Mouse (Mus musculus): ENCODE data around the gene Ttc4. TPM values are rescaled to one million over a fixed set of nuclear protein-coding genes. Genes with fewer than 3 reads are reported as not detected.
A peak's percentile ranks its signal among the peaks of the same experiment; 100 is the strongest.

Gene Ttc4
- 38.6 and 51.6 TPM in 2 replicates for polyA plus RNA-seq (2012; rRNA removed)

- DNase-seq (ENCODE audit: low read depth), result peak; percentile 23
Measured at GRCm38 (mm10) chr4:106678442-106679118, at the start of gene Ttc4. Gene Ttc4, minus strand, starts transcription at chr4:106678944.

- DNase-seq (ENCODE audit: low read depth), result no peak
Measured at GRCm38 (mm10) chr4:106720631-106721030, 41.9 kb upstream of the Ttc4 start.

DNA sequence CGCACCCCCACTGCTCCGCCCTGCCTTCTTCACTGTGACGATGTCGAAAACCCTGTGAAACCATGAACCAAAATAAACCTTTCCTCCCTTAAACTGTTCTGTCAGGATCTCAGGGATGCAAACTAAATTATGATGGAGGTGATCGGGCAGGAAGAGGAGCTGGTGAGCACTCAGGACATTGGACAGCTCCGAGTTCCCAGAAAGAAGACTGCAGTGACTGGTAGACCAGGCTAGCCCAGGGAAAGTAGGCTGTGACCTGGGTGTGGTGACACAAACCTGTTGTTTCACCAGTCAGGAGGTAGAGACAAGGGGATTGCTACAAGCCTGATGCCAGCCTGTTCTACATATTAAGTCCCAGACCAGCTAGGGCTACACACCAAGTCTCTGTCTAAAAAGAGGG lies 34.9 kb upstream of the Ttc4 start:
- DNase-seq (ENCODE audit: low read depth), result no peak

DNA sequence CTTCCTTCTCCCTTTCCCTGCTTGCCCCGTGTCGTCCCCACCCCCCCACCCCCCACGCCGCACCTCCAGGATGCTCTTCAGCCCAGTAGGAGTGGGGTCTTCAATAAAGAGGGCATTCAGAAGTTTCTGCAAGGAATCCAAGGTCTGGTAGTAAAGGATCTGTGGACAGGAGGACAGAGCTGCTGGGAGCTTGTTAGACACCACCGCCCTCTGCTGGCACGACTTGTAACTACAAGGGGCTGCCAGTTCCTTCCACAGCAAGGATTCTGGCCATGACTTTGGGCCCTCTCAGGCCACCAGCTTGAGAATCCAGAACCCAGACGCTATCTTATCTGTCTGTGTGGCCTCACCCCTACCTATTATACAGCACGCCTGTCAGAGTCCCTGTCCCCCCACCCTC lies 29.7 kb upstream of the Ttc4 start:
- no peak for DNase-seq (ENCODE audit: low read depth)

- no peak for DNase-seq (ENCODE audit: low read depth)
Measured at GRCm38 (mm10) chr4:106707957-106708356, 29.2 kb upstream of the Ttc4 start.

DNA sequence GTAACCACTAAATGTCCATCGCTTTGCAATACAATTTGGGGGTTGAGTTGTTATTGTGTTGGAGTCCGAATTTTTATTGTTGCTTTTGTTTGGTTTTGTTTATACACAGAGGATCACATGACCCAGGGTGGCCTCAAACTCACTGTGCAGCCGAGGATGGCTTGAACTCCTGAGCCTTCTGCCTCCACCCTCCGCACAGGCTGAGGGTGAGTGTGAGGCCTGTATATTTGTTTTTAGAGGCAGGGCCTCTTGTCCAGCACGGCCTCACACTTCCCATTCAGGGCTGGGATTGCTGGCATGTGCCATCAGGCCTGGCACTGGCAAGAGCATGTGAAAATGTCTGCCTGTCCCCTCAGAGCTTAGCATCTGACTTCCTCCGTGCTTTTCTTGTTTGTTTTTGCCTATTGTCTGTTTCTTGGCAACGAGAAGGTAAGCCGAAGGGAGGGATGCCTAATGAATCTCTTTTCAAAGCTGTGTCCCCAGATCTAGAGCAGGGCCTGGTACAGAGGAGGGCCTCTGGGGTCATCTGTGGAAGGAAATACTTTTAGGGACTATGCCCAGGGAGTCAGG lies 26.4 kb upstream of the Ttc4 start:
- no peak for DNase-seq (ENCODE audit: low read depth)

GRCm38 (mm10) chr4:106704416-106704815 lies 25.7 kb upstream of the Ttc4 start:
- DNase-seq (ENCODE audit: low read depth), result no peak

GRCm38 (mm10) chr4:106703956-106704355 lies 25.2 kb upstream of the Ttc4 start:
- no peak for DNase-seq (ENCODE audit: low read depth)

GRCm38 (mm10) chr4:106700798-106701197 lies 22.1 kb upstream of the Ttc4 start:
- DNase-seq (ENCODE audit: low read depth), result no peak

- no peak for DNase-seq (ENCODE audit: low read depth)
Measured at GRCm38 (mm10) chr4:106699989-106700388, 21.2 kb upstream of the Ttc4 start.

DNA sequence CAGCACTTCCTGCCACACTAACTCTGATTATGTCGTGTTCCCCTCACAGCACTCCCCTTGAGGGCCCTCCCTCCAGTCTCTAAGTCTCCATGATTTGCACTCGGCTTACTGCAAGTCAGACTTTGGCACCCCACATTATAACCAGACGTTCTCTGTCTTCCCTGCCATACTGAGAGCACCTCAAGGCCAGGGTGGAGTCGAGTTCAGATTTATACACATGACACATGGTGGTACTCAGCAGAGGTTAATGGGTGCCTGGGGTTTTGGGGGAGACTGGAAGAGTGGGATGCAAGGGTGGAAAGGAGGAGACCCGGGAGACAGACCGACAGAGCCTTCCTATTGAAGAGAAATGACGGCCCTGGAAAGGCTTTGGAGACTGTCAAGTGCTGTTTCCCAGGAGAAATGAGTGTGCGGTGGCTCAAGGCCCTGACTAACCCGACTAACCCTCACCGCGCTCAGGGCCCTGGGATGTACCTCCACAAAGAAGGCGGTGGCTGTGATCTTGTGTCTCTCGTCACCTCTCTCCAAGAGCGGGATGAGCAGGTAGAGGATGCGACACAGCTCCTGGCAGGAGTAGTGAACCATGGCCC lies 15.2 kb upstream of the Ttc4 start:
- DNase-seq (ENCODE audit: low read depth), result no peak

GRCm38 (mm10) chr4:106688636-106689296 lies 10.0 kb upstream of the Ttc4 start:
- no peak for DNase-seq (ENCODE audit: low read depth)

DNA sequence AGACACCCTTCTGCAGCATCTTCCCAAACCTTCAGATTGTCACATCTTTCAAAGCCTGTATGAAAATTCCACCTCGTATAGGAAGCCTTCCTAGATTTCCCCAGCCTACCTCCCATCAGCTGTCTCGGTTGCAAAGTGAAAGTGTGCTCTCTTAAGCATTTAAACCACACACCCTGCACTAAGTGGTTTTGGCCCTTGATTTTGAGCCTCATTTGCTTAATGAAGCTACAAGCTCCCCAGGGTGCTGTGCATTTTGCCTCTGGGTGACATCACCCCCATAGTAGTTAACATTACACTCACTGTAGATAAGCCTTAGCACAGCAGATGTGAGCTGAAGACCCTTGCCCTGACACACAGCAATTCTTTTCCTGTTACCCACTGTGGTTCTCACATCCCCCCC lies 2.2 kb upstream of the Ttc4 start:
- no peak for DNase-seq (ENCODE audit: low read depth)

- DNase-seq (ENCODE audit: low read depth), result no peak
Measured at GRCm38 (mm10) chr4:106679152-106679551, 408 bp upstream of the Ttc4 start.

- DNase-seq (ENCODE audit: low read depth), result no peak
Measured at GRCm38 (mm10) chr4:106676749-106677148, 2.0 kb downstream of the Ttc4 start.

DNA sequence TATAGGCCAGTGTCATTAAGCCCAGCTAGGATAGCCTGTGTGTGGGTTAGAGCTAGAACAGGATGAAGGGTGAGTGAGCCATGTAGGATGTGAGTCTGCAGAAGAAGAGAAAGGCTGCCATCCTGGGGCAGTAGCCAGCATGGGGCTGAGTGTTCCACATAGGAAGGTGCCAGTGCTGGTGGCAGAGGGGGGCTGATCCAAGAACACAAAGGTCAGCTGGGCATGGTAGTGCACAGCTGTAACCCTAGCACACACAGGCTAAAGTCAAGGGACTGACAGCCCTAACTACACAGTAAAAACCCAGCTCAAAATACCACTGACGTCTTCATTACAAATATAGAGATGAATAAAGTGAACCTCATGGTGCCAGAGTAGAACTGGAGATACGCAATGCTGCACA lies 12.2 kb downstream of the Ttc4 start:
- DNase-seq (ENCODE audit: low read depth), result no peak

DNA sequence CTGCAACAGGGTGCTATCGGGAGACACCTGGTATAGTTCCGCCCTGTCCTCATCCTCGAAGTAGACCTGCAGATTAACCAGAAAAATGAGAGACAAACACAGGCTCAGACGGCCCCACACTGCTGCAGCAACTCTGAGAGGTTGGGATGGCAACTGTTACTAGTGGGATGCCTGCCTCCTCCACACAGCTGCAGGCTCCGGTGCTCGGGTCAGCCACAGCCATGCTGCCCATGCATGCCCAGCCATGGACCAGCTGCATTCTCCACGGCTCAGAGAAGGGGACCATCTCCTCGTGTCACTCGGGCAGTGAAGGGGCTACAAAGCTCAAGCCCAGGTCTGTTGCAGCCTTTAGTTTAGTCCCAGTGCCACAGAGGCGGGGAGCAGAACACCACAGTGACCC lies 13.1 kb downstream of the Ttc4 start:
- no peak for DNase-seq (ENCODE audit: low read depth)

- DNase-seq (ENCODE audit: low read depth), result no peak
Measured at GRCm38 (mm10) chr4:106665269-106665668, 13.5 kb downstream of the Ttc4 start.

- DNase-seq (ENCODE audit: low read depth), result no peak
Measured at GRCm38 (mm10) chr4:106664697-106665096, 14.0 kb downstream of the Ttc4 start.

DNA sequence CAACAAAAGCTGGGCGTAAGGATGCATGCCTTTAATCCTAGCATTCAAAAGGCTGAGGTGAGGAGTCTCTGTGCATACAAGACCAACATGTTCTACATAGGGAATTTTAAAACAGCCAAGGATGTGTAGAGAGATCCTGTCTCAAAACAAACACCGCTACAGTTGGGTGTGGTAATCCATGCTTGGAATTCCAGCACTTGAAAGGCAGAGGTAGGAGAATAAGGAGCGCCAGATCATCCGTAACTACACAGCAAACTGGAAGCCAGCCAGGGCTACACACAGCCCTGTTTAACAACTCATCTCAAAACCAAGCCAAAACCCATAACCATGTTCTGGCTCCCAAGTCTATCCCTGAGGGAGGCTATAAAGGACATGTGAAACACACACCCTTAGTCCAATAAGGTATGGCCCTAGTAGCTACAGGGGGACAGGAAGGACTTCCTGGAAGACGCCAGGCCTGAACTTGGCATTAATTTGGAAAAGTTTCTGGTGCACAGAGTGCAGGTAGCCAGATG lies 14.7 kb downstream of the Ttc4 start:
- DNase-seq (ENCODE audit: low read depth), result peak; percentile 62

DNA sequence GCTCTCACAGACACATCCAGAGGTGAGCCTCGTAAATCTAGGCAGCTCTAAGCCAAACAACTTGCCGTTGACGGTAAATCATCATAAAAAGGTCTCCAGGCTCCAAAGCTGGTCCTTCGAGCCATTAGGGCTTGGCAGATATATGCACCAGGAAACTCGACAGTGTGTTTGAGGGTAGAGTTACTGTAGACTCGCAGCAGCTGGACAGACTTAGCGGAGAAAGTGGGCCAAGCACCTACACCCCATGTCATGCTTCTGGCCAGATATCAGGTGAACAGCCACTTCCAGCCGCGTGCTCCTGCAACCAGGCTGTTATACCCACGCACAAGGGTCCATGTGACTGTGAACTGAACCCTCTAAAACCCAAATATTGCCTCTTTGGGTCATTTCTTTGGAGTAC lies 23.1 kb downstream of the Ttc4 start:
- no peak for DNase-seq (ENCODE audit: low read depth)

GRCm38 (mm10) chr4:106653051-106653450 lies 25.7 kb downstream of the Ttc4 start:
- DNase-seq (ENCODE audit: low read depth), result no peak

- DNase-seq (ENCODE audit: low read depth), result no peak
Measured at GRCm38 (mm10) chr4:106652546-106652945, 26.2 kb downstream of the Ttc4 start.
